Mouse (Mus musculus) embryonic facial prominence, embryonic 15.5 days (tissue): Measurements from ENCODE around the gene Cmtr2. TPM values are rescaled to one million over a fixed set of nuclear protein-coding genes. Genes with fewer than 3 reads are reported as not detected.

Source experiments
- ATAC-seq: fragments of 200-750 bp; cut with Nextera tagmentation; 2 replicates; pipeline ENCODE4 v1.8.0; 2017; ENCODE audit warnings: low read depth, moderate TSS enrichment; ENCODE audit not compliant: insufficient number of reproducible peaks, low FRiP score, low TSS enrichment
- H3K27ac ChIP-seq: fragments of 300-500 bp; sonication (generic); replicated peaks from 2 replicates; pipeline ENCODE4 v1.5.1; 2015; ENCODE audit warnings: mild to moderate bottlenecking, inconsistent platforms
- H3K27me3 ChIP-seq: fragments of 300-500 bp; sonication (generic); 2 replicates; pipeline ENCODE4 v1.6.1; 2015; ENCODE audit warnings: inconsistent platforms
- H3K36me3 ChIP-seq: fragments of 300-500 bp; sonication (generic); 2 replicates; pipeline ENCODE4 v1.6.1; 2015; ENCODE audit warnings: mild to moderate bottlenecking, inconsistent platforms
- H3K4me1 ChIP-seq: fragments of 300-500 bp; sonication (generic); 2 replicates; pipeline ENCODE4 v1.6.1; 2015; ENCODE audit warnings: inconsistent platforms
- H3K4me2 ChIP-seq: fragments of 300-500 bp; sonication (generic); replicated peaks from 2 replicates; pipeline ENCODE4 v1.6.1; 2015; ENCODE audit warnings: mild to moderate bottlenecking, inconsistent platforms
- H3K4me3 ChIP-seq: fragments of 300-500 bp; sonication (generic); replicated peaks from 2 replicates; pipeline ENCODE4 v1.5.1; 2015; ENCODE audit warnings: mild to moderate bottlenecking, inconsistent platforms
- H3K9ac ChIP-seq: fragments of 300-500 bp; sonication (generic); 2 replicates; pipeline ENCODE4 v1.6.1; 2015; ENCODE audit warnings: inconsistent platforms
- H3K9me3 ChIP-seq: fragments of 300-500 bp; sonication (generic); replicated peaks from 2 replicates; pipeline ENCODE4 v1.6.1; 2016; ENCODE audit warnings: inconsistent platforms
- WGBS: fragments of 180-500 bp; shearing (Covaris S2); methylation state at CpG from one replicate; pipeline ENCODE4 v1.1.7; 2015; 5-methylcytosine and 5-hydroxymethylcytosine counted together
- polyA plus RNA-seq: library from polyadenylated mRNA; unstranded; fragments of >200 nt; fragmentation: Nextera tagmentation; extraction: Ambion mirVana; gene quantifications from 2 replicates; pipeline ENCODE4 v1.2.1, GENCODE M21; 2015

Gene Cmtr2
- polyA plus RNA-seq, 1 experiment from 2014 or later, result 7.9 TPM

GRCm38 (mm10) chr8:110201806-110202205, 13.7 kb upstream of the Cmtr2 start:
- Histone ChIP-seq H3K9ac (no peak overlapping the region), H3K27ac (no peak overlapping the region), H3K36me3 (no peaks in the 10 kb centered on the region), H3K4me3 (no peak overlapping the region), H3K4me2 (no peak overlapping the region), H3K4me1 (no peaks in the 10 kb centered on the region), H3K9me3 (no peaks in the 10 kb centered on the region), H3K27me3 (no peaks in the 10 kb centered on the region)
- 22% methylated on average over 11 of the region's 11 CpGs for WGBS
- ATAC-seq, result no peak

DNA sequence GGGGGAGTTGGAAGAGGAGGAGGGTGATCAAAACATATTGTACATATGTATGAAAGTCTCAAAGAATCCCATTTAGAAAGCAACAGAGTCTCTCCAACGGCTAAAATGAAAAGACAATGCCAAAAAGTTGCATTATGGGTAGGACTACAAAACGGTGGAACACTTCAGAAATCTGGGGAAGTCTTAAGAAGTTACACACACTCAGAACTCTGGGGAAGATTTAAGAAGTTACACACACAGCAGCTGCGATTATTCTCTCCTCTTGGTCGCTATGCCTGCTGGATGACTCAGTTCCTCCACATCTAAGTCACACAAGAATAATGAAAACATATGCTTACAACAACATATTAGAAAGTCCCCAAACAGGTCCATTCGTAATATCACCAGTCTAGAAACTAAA, 788 bp downstream of the Cmtr2 start:
- Histone ChIP-seq H3K27me3 (no peaks in the 10 kb centered on the region), H3K4me1 (peaks cover 10% of the 10 kb centered on the region), H3K4me2 (no peak overlapping the region), H3K4me3 (no peak overlapping the region), H3K9me3 (no peaks in the 10 kb centered on the region), H3K9ac (no peak overlapping the region), H3K27ac (no peak overlapping the region), H3K36me3 (peaks cover 6% of the 10 kb centered on the region; the same call in 1 of the 2 replicates)
- ATAC-seq, result no peak
- 67% methylated on average over 5 of the region's 5 CpGs for WGBS

- Histone ChIP-seq H3K4me2 (peak overlapping the region; percentile 60), H3K4me3 (peak overlapping the region; percentile 59), H3K36me3 (peaks cover 16% of the 10 kb centered on the region), H3K9ac (no peak overlapping the region), H3K4me1 (peaks cover 10% of the 10 kb centered on the region), H3K27me3 (no peaks in the 10 kb centered on the region), H3K27ac (no peak overlapping the region), H3K9me3 (no peaks in the 10 kb centered on the region)
- no peak for ATAC-seq
- WGBS, result 28% methylated on average over 5 of the region's 5 CpGs
Observed at GRCm38 (mm10) chr8:110217198-110217597, 1.7 kb downstream of the Cmtr2 start.

DNA sequence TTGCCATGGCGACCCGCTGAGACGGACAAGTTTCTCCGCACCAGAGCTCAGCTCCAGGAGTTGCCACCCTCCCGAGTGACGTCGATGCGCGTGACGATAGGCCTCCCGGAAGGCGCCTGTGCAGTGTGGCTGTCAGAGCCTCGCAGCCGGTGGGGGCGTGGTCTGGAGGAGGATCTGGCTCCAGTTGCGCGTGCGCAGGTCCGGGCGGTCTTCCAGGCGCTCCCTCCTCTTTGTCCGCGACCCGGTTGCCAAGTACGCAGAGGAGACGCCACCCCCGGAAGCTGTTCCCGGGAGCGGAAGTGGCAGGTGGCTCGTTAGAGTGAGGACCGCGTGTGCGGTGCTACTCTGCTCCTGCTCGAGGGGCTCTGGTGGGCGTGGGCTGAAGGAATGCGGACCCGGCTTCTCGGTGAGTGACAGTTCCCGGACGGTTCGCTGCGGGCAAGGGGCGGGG, 2.2 kb downstream of the Cmtr2 start:
- under 1% methylated on average over 43 of the region's 43 CpGs for WGBS
- no peaks in the 10 kb centered on the region for H3K27me3 ChIP-seq

GRCm38 (mm10) chr8:110218511-110218910, 3.0 kb downstream of the Cmtr2 start:
- Histone ChIP-seq H3K4me1 (peaks cover 10% of the 10 kb centered on the region), H3K27me3 (no peaks in the 10 kb centered on the region), H3K4me2 (peak overlapping the region; percentile 60), H3K27ac (no peak overlapping the region), H3K9me3 (no peaks in the 10 kb centered on the region), H3K4me3 (peak overlapping the region; percentile 59), H3K36me3 (peaks cover 29% of the 10 kb centered on the region), H3K9ac (no peak overlapping the region)
- 61% methylated on average over 5 of the region's 5 CpGs for WGBS
- ATAC-seq, result no peak

More for the DNA sequence above, 2.2 kb downstream of the Cmtr2 start:
- H3K9ac ChIP-seq, result 0 out of 2 replicates have a peak overlapping the region, but pooled peaks have one; percentile 13
- H3K4me2 ChIP-seq, result peak overlapping the region; percentile 60
- H3K4me1 ChIP-seq, result peaks cover 10% of the 10 kb centered on the region
- H3K4me3 ChIP-seq, result peak overlapping the region; percentile 59
- peaks cover 21% of the 10 kb centered on the region for H3K36me3 ChIP-seq
- peak; percentile 99 for ATAC-seq
- H3K9me3 ChIP-seq, result no peaks in the 10 kb centered on the region
- H3K27ac ChIP-seq, result no peak overlapping the region

- no peak overlapping the region for H3K4me2 ChIP-seq
- no peak overlapping the region for H3K4me3 ChIP-seq
- H3K27me3 ChIP-seq, result no peaks in the 10 kb centered on the region
- H3K4me1 ChIP-seq, result peaks cover 10% of the 10 kb centered on the region
- no peaks in the 10 kb centered on the region for H3K9me3 ChIP-seq
- H3K27ac ChIP-seq, result no peak overlapping the region
- no peak for ATAC-seq
- no peak overlapping the region for H3K9ac ChIP-seq
- WGBS, result 93% methylated on average over 14 of the region's 14 CpGs
- H3K36me3 ChIP-seq, result peaks cover 31% of the 10 kb centered on the region
Observed at GRCm38 (mm10) chr8:110220936-110221335, 5.5 kb downstream of the Cmtr2 start.

DNA sequence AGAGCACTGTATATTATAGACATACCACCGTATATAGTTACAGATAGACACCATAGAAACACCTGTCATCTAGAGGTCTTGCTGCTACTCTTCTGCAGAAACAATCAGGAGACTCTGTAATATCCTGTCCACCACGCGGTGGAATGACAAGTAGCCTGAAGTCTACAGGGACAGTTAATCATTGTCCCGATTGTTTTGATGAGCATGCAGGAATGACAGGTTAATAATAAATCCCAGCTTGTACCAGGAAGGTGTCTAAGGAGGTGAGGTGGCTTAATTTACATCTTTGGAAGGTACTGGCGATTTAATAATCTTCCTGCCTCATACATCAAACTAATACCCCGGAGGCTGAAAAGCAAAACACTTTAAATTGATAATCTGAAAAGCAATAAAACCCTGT, 15.3 kb downstream of the Cmtr2 start:
- 73% methylated on average over 6 of the region's 6 CpGs for WGBS
- H3K9ac ChIP-seq, result no peak overlapping the region
- no peak overlapping the region for H3K27ac ChIP-seq
- ATAC-seq, result no peak
- H3K4me3 ChIP-seq, result no peak overlapping the region
- no peaks in the 10 kb centered on the region for H3K36me3 ChIP-seq
- no peak overlapping the region for H3K4me2 ChIP-seq
- H3K9me3 ChIP-seq, result no peaks in the 10 kb centered on the region
- H3K4me1 ChIP-seq, result no peaks in the 10 kb centered on the region
- no peaks in the 10 kb centered on the region for H3K27me3 ChIP-seq

DNA sequence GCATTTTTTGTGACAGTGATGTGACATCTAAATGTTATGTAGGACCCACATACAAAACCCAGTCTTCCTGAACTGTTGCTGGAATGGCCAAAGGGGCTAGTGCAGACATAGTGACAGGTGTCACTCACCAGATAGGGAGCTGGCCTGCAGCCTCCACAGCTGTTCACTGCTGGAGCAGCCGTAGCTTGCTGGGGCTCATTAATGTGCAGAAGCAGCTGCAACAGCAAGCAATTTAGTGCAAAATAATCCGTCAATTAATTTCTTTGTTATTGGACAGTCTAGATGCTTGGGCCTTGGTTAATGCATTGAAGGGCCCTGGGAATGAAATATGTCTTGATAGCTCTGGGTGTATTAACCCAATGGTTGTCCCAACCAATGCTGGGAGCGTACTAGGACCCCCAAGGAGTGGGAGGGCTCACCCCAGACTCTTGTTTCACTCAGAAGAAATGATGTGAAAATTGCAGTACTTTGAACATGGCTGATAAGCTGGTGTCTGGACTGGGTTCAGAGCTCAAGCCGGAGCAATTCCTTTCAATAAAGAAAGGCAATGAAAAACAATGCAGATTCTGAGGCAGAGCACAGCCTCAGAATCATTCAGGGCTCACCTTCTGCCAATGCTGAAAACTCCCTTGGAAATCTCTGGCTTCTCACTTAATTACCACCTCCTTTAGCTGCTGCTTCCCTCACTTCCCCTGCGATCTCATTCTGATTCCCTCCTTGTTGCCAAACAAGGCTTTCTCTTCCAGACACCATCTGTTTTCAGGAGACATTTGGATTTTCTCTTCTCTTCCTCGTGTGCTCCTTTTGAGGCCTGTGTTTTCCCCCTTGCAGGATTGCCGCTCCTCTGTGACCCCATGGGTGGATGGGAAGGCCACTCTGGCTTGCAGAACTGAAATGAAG, 27.1 kb downstream of the Cmtr2 start:
- 49% methylated on average over 7 of the region's 7 CpGs for WGBS
- ATAC-seq, result no peak
- no peak overlapping the region for H3K9ac ChIP-seq
- H3K4me2 ChIP-seq, result no peak overlapping the region
- H3K9me3 ChIP-seq, result no peaks in the 10 kb centered on the region
- H3K27ac ChIP-seq, result no peak overlapping the region
- no peaks in the 10 kb centered on the region for H3K4me1 ChIP-seq
- no peaks in the 10 kb centered on the region for H3K27me3 ChIP-seq
- no peaks in the 10 kb centered on the region for H3K36me3 ChIP-seq
- H3K4me3 ChIP-seq, result no peak overlapping the region

DNA sequence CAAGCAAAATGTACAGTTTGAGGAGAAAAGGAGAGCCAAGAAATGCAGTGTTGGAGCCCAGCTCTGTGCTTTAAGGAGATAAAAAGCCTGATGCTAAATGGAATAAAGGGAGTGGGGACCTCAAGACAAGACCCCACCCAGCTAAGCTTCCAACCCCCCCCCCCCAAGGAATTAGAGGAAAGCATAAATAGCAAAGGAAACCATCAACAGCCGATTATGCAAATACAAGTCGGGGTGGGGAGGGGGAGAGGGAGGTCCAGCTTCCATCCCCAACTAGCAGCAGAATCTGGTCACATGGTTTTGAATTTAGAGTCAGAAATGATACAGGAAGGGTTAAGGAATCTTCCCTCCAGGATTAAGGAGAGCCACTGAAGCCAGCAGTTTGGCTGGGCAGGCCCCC, 29.1 kb downstream of the Cmtr2 start:
- Histone ChIP-seq H3K27me3 (no peaks in the 10 kb centered on the region), H3K4me1 (no peaks in the 10 kb centered on the region), H3K4me3 (no peak overlapping the region), H3K9me3 (no peaks in the 10 kb centered on the region), H3K27ac (no peak overlapping the region), H3K9ac (no peak overlapping the region), H3K4me2 (no peak overlapping the region), H3K36me3 (no peaks in the 10 kb centered on the region)
- WGBS, result 58% methylated on average over 2 of the region's 2 CpGs
- ATAC-seq, result no peak

GRCm38 (mm10) chr8:110247238-110247637, 31.8 kb downstream of the Cmtr2 start:
- no peak overlapping the region for H3K4me2 ChIP-seq
- H3K4me1 ChIP-seq, result no peaks in the 10 kb centered on the region
- 53% methylated on average over 6 of the region's 6 CpGs for WGBS
- no peaks in the 10 kb centered on the region for H3K27me3 ChIP-seq
- ATAC-seq, result no peak
- H3K36me3 ChIP-seq, result no peaks in the 10 kb centered on the region
- no peaks in the 10 kb centered on the region for H3K9me3 ChIP-seq
- H3K27ac ChIP-seq, result no peak overlapping the region
- no peak overlapping the region for H3K9ac ChIP-seq
- no peak overlapping the region for H3K4me3 ChIP-seq

DNA sequence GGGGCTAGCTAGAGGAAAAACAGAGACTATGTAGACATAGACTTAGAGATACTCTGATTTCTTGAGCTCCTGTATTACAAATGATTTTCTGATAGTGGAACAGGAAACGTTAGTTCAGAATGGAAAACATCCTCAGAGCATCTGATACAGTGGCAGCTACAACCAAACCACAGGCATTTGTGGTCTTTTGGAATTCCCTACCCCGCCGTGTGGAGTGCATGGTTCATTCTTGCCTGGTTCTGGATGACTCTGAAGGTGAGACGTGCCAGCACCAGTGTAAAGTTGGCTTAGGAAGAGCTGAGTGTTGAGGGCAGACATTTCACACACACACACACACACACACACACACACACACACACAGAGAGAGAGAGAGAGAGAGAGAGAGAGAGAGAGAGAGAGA, 38.5 kb downstream of the Cmtr2 start:
- no peak overlapping the region for H3K27ac ChIP-seq
- no peak for ATAC-seq
- H3K4me3 ChIP-seq, result no peak overlapping the region
- H3K9me3 ChIP-seq, result no peaks in the 10 kb centered on the region
- 34% methylated on average over 4 of the region's 4 CpGs for WGBS
- H3K4me1 ChIP-seq, result no peaks in the 10 kb centered on the region
- H3K9ac ChIP-seq, result no peak overlapping the region
- H3K27me3 ChIP-seq, result no peaks in the 10 kb centered on the region
- no peak overlapping the region for H3K4me2 ChIP-seq
- H3K36me3 ChIP-seq, result no peaks in the 10 kb centered on the region
